Mouse (Mus musculus) gastrocnemius, postnatal 36 days (tissue): ENCODE measurements around the gene Oaz1. TPM values are rescaled to one million over a fixed set of nuclear protein-coding genes. Genes with fewer than 3 reads are reported as not detected.

Experiments
- DNase-seq, 2 experiments: peaks; one replicate each; pipeline ENCODE4 v3.0.0; 2022
- intact Hi-C: fragments of 180-260 bp; cut with DNase I; formaldehyde crosslinking; loops from one replicate; pipeline ENCODE4 v1.15.1; 2025
- total RNA-seq, 2 experiments: library from RNA; stranded (reverse); gene quantifications; 2 replicates each; pipeline ENCODE4 v1.2.3; 2021

The Oaz1 gene
- total RNA-seq, 2 experiments from 2014 or later: 611 to 682 TPM

DNA sequence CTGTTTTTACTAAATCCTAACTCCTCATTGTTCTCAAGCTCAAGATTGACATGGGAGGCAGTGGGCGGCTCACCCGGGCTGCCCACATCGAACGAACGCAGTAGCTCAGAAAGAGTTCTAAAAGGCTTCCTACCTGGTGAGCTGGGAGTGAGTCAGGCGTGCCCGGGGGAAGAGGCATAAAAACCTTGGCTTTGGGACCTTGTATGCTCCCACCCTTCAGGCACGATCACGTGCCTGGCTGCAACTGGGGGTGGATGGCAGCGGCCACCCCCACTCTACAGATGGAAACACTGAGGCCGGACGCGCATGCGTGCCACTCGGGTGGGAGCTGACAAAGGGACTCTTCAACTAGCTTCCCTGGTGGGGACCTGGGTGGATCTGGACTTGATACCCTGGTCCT is 15.9 kb downstream of the Oaz1 start:
- no peak for DNase-seq
- intact Hi-C loops: no loop called here

- intact Hi-C loops: no loop called here
These were observed 16.9 kb downstream of the Oaz1 start for GRCm38 (mm10) chr10:80843087-80843930.

DNA sequence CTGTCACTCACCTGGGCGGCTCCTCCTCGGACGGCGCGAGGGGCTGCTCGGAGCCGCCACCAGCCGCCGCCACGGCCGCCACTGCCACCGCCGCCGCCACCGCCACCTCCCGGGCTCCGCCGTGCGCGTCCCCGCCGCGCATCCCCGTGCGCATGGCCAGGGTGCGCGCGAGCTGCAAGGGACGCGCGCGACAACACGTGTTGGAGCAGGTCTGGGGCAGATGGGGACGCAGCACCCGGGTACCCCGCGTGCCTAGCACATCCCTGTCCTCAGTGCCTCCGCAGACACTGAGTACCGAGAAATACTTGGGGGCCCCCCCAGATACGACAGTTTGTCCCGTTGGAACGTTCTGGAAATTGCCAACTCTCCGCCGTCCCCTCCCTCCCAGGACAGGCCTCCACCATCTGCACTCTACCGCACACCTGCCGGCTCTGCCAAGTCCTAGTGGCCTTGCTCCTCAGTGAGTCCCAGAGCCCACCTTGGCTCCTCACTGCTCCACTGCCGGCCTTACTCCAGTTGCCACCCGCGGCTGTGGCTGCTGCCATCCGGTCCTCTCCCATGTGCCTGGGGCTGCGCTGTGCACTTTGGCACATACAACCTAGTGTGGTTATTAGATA is 17.6 kb downstream of the Oaz1 start, which contains the start of gene Lingo3:
Gene Lingo3, minus strand, starts transcription at position 109 of the 617 bp plus-strand sequence.
- intact Hi-C loops: no loop called here
- DNase-seq: no peak

More at GRCm38 (mm10) chr10:80843087-80843930, 16.9 kb downstream of the Oaz1 start:
- DNase-seq: no peak

DNA sequence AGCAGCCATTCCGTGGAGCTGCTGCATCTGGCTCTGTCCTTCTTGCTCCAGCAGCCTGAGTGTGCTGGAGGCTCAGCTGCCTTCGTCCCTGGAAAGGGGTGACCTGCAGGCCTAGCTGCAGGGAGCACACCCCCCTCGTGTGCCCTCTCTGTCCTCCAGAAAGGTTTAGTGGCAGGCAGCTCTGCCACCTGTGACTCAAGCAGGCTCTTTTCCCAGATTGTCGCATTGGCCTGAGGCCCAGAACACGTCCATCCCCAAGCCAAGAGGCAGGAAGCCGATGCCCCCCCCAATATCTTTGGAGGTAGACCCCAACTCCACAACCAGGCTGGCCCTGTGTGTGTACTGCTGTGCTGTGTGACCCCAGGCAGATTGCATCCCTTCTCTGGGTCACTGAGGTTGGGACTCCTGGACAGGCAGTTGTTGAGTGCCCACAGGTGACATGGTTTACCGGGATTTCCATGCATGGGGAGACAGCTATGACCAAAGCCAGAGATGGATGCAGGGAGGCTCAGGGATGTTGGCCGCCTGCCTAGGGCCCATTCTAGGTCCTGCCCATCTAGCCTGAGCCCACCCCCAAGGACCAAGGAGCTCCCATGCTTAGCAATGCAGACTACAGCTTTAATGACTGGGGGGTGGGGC is 18.7 kb downstream of the Oaz1 start:
- no peak for DNase-seq
- intact Hi-C loops: no loop called here

GRCm38 (mm10) chr10:80845732-80846131 is 19.3 kb downstream of the Oaz1 start:
- DNase-seq: no peak
- intact Hi-C loops: no loop called here

- intact Hi-C loops: no loop called here
- DNase-seq: peak in 1 of 2 experiments; percentile 48
These were observed 22.1 kb downstream of the Oaz1 start for GRCm38 (mm10) chr10:80848571-80848970.

DNA sequence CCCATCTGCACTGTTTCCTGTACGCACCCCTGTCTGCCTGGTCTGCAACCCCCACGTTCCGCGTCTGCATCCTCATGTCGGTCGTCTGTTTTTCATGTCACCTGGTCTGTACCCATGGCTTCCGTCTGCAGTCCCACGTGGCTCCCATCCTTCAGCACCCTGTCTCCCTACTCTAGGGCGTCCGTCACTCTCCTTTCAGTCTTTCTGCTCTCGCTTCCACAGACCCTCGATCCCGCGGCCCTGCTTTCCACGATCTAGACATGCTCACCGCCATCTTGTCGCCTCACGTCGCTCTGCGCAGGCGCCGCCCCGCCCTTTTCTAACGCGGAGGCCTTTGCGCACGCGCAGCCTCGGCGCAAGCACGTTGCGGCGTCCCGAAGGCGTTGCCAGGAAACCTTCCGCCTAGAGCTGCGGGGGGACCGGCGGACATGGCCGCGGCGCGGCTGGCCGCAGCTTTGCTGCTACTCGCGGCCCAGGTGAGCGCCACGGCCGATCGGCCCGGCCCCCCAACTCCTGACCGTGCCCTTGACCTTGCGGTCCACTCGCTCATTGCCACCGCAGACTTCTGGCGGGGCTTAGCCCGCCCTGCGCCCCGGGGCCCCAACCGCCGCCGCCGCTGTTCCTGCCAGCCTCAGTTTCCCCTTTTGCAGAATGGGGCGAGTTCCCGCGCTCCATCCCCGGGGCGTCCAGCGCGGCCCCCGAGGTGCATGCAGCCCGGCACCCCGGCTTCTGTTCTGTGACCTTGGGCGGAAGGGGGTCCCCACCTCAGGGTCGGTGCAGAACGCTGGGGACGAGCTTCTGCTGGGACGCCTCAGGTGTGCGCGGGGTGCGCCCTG is 28.7 kb downstream of the Oaz1 start, which contains the start of the genes Lsm7 and Sppl2b:
Gene Lsm7, minus strand, starts transcription at position 297 of the 836 bp plus-strand sequence.
Gene Sppl2b, plus strand, starts transcription at position 363 of the 836 bp plus-strand sequence.
- peak; percentile 95 to 98 for DNase-seq
- intact Hi-C loops: no loop called here

DNA sequence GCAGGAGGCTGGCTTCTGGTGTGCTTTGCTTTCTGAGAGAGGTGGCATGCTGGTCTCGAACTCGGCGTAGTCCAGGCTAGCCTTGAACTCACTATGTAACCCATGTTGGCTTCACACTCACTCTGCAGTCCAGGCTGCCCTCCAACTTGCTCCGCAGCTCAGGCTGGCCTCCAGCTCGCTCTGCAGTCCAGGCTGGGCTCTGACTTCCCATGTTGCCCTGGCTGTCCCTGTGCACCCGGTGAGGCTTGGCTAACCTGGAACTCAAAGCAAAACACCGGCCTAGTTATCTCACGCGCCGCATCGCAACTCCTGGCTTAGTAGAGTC is 29.3 kb downstream of the Oaz1 start:
- intact Hi-C loops: no loop called here
- no peak for DNase-seq

- no peak for DNase-seq
- intact Hi-C loops: no loop called here
These were observed 29.8 kb downstream of the Oaz1 start for GRCm38 (mm10) chr10:80856267-80856666.

GRCm38 (mm10) chr10:80856908-80857307 is 30.5 kb downstream of the Oaz1 start:
- intact Hi-C loops: no loop called here
- DNase-seq: no peak

GRCm38 (mm10) chr10:80857386-80857785 is 30.9 kb downstream of the Oaz1 start:
- intact Hi-C loops: no loop called here
- no peak for DNase-seq

- no peak for DNase-seq
- intact Hi-C loops: no loop called here
These were observed 31.4 kb downstream of the Oaz1 start for GRCm38 (mm10) chr10:80857848-80858247.

DNA sequence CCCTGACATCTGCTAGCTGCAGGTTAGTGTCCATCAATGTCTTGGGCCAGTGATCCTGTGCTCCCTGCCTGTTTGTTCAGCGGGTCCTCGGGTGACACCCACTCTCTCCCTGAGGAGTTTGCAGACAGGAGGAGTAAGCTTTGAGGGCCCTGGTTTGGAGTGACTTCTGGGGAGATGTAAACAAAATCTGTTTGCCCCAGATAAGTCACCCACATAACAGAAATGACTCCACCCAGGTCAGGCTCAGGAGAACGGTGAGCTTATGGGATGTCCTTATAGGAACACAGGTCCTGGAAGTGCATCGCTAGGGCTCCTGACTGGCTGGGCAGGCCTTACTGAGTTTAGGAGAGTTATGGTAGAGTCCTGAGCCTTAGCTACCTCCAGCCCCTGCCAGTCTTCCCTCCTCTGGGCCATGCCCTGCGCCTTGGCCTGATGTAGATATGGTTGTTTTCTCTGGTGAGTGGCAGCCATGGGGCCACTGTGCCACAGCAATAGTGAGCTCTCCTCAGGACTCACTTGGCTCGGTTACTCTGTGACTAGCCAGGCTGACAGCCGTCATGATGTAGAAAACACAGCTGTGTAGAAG is 32.0 kb downstream of the Oaz1 start:
- intact Hi-C loops: no loop called here
- no peak for DNase-seq

GRCm38 (mm10) chr10:80862305-80862704 is 35.8 kb downstream of the Oaz1 start:
- intact Hi-C loops: no loop called here
- no peak for DNase-seq

DNA sequence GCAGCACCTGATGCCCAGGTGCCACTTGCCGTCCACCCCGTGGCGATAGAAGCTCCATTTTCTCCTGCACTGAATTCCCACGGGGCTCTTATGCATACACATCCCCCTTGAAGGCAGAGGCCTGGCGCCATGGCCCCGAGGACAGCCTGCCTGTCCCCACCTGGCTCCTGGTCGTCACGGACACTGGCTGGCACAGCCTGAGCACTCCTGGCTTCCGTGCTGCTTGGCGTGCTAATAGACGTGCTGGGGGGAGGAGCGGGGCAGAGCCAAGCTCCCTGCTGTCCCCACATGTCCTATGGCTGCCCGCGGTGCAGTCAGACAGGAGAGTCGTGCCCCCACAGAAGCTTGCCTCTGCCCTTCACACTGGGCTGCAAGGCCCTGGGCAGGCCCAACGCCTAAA is 38.0 kb downstream of the Oaz1 start:
- intact Hi-C loops: no loop called here
- DNase-seq: peak; percentile 50 to 57

DNA sequence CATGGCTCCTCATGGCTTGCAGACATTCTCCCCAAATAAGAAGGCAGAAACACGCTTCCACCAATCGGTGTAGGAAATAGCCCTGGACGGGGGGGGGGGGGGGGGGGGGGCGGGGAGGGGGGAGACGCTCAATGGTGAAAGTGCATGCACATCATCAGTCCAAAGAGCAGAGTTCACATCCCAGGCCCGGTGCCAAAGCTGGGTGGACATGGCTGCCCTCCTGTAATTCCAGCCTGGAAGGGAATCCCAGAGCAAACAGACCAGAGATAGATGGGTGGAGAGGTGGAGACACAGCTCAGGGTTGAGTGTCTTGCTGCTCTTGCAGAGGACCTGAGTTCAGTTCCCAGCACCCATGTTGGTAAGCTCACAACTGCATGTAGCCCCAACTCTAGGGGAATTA is 44.5 kb downstream of the Oaz1 start:
- intact Hi-C loops: no loop called here
- DNase-seq: no peak

GRCm38 (mm10) chr10:80871581-80871980 is 45.1 kb downstream of the Oaz1 start, which contains the start of gene Tmprss9:
Tmprss9 (plus strand) TSS chr10:80871848.
- DNase-seq: no peak
- intact Hi-C loops: no loop called here

- no peak for DNase-seq
These were observed 47.6 kb downstream of the Oaz1 start for GRCm38 (mm10) chr10:80874035-80874434.

GRCm38 (mm10) chr10:80876028-80876427 is 49.6 kb downstream of the Oaz1 start:
- peak in 1 of 2 experiments; percentile 37 for DNase-seq
- intact Hi-C loops: loop anchor here (2.0 kb wide), 1 partner anchor 53 kb away; no protein-coding TSS in a partner anchor

More at GRCm38 (mm10) chr10:80874035-80874434, 47.6 kb downstream of the Oaz1 start:
- intact Hi-C loops: no loop called here

DNA sequence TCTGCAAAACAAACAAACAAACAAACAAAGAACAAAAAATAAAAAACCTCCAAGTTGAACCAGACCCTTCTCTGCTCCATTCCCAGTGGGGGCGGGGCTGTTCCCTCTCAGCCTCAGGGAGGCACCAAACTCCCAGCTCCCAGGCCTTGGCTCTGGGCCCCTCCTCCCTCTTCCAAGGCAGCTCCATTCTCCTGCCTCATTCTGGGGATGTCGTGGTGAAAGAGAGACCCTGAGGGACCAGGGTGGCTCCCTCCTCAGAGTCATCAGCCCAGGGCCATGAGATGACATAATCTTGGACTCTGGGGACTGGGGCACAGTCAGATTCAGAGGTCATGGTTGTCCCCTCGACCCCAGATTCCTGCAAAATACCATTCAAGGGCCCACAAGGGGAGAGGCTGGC is 50.1 kb downstream of the Oaz1 start:
- no peak for DNase-seq
- intact Hi-C loops: loop anchor here (2.0 kb wide), 1 partner anchor 54 kb away; no protein-coding TSS in a partner anchor
